Mouse (Mus musculus) layer of hippocampus, postnatal 10 days (tissue): ENCODE data around the gene Noc3l. TPM values are rescaled to one million over a fixed set of nuclear protein-coding genes. Genes with fewer than 3 reads are reported as not detected.

Experiments
- DNase-seq, 2 experiments: peaks; one replicate each; pipeline ENCODE4 v3.0.0; 2021; ENCODE audit warnings: low spot score in 2 of 2
- long read RNA-seq: library from polyadenylated mRNA; stranded (forward); transcript quantifications from one replicate; pipeline ENCODE4 v2.0.0, GENCODE M21; 2023
- total RNA-seq, 2 experiments: library from RNA; stranded (reverse); gene quantifications; 2 replicates each; pipeline ENCODE4 v1.2.3; 2021

Gene Noc3l
- 10 to 100 TPM; 11.7 to 14.0 TPM for total RNA-seq
- long read RNA-seq, partial matches to known transcripts: 0 of 3 reads
- long read RNA-seq, other reads (novel, unspliced or antisense): 1 of 3 reads

DNA sequence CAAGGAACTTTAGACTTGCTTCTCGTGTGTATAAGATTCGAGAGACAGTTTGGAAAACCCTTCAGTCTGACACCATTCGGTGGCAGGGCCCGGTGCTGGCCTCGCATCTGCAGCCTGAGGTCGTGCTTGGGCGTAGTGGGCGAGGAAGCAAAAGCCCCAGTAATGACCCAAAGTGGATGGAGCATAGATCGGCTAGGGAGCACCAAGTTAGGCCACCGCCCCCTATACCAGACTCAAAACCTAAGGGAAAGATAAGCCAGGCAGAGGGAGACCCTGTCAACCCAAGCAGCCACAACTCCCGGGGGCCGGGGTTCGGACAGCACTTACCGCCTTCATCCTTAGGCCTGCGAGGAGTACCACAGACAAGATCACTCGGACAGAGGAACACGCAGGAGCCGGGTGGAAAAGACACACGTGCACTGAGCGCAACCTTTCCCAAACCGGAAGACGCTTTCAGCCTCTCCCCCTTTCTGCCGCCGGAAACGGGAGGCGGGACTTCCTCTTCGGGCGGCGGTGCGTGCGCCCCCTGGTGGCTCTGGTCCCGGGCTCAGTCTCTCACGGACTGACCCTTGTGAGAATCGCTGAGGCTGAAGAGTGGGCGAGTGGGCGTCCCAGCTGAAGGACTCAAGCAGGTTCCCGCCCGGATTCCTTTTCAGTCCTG, at the start of gene Noc3l:
Gene Noc3l, minus strand, starts transcription at position 472 of the 661 bp plus-strand sequence.
- DNase-seq: peak; percentile 97 to 99

DNA sequence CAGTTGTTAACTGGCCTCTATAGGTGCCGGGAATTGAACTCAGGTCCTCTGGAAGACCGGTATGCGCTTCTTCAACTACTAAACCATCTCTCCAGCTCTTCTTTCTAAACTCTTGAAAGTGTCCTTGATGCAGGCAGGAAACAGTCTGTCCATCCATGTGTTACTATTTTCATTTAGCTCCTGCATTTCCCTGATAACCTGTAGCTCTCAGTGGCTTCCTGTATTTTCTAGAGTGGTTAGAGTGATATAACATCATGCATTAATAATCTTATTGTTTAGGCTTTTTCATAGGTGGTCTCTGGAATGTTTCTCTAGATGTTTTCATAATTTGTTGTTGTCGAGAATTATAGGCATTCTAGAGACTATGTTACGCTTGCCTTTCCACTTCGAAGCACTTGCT, 43.5 kb upstream of the Noc3l start:
- no peak for DNase-seq

DNA sequence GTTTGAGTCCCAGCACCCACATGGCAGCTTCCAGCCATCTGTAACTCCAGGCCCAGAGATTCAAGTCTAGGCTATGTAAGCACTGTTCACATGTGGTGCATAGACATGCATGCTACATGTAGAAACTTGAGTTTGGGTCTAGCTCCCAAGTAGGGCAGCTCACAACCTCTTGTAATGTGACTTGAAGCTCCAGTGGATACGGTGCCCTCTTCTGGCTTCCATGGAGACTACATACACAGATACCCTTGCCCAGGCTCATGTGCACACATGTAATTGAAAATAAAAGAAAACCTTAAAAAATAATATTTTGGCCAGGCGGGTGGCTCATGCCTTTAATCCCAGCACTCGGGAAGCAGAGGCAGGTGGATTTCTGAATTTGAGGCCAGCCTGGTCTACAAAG, 39.2 kb upstream of the Noc3l start:
- no peak for DNase-seq

DNA sequence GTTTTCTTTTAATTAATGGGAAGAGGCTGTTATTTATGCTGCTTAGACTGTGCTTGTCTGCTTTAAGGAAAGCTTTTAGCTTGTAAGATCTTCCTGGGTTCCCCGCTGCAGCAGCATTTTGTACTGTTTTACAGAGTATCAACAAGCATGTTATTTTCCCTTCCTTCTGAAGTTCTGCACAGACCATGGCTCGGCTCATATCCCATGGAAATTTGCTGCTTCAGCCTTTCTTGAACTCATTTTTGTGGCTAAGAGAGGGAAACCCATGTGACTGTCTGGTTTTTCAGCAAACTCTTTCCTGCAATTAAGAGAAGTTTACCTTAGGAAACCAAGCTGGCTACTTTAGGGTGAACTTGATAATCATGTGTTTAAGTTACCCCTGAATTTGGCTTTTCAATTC, 27.3 kb upstream of the Noc3l start:
- no peak for DNase-seq

DNA sequence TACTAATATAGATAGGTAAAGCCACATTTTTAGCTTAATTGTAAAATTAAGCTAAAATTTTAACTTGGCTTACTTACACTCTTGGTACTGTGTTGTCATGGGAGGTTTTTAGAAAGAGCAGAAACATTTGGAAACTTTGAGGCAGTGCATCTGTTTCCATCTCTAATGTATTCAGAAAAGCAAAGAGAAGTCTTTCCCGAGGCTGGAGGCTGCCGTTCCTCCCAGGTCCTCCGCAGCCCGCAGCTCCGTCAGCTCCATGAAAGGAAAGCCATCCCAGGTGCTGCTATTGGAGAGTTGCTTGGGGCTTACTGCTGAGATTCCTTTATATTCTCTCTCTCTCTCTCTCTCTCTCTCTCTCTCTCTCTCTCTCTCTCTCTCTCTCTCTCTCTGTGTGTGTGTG, 25.8 kb upstream of the Noc3l start:
- no peak for DNase-seq

DNA sequence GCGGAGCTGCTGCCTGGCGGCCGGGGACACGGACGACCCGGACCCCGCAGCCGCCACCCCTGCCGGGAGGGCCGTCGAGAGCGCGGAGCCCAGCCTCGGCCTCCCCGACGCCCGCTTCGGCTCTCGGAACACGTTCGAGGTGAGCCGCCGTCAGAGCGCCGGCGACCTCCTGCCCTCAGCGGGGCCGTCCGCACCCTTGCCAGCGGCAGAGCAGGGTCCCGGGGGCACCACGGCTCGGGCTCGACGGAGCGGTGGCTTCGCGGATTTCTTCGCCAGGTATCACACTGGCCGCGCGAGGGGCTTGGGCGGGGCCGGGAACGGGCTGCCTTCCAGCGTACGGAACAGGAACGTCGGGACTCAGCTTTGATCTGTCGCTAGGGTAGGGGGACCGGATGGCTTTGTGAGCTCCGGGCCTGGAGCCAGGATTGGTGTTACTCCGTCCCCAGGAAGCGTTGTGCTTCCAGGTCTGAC, 18.2 kb upstream of the Noc3l start:
- DNase-seq: peak; percentile 55 to 73

DNA sequence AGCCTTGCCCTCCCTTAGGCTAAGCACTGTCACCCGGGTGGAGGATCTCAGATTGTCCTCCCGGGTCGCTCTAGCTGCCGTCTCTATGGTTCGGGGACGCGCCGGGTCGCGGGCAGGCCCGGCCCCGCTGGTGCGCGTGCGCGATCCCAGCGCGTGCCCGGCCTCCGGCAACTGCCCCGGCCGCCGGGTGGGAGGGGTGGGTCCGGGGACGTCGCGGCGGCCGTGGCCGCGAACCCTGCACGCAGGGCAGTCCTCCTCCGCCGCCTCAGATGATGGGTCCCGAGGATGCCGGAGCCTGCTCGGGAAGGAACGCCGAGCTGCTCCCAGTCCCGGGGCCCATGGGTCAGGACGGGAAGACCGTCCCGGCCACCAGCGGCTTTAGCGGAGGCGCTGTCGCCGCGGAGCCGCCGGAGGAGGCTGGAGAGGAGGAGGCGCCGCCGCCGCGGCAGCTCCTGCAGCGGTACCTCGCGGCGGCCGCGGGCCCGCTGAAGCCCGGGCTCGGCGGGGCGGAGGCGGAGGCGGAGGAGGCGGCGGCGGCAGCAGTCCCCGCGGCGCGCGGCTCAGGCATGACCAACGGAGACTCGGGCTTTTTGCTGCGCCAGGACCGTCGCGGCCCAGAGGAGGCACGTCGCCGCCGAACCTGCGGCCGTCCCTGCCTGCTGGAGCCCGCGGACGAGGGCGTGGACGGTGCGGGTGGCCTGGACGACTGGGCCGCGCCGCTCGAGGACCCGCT, 17.6 kb upstream of the Noc3l start, which contains the start of gene Tbc1d12:
Gene Tbc1d12, plus strand, starts transcription at position 142 of the 733 bp plus-strand sequence.
- peak; percentile 89 to 93 for DNase-seq

DNA sequence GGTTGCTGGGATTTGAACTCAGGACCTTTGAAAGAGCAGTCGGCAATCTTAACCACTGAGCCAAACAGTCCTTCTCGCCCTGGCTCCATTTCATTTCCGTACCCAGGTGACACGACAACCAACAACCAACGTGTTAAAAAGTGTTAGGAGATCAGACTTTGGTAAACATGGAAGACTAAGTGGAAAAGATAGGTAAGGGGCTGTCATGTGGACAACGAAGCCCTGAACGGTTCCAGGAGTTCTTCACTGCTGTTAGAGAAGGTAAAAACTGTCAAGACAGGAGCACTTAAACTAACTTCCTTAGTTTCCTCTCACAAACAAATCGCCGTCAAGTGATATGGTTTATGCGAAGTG, 17.0 kb upstream of the Noc3l start:
- DNase-seq: no peak

DNA sequence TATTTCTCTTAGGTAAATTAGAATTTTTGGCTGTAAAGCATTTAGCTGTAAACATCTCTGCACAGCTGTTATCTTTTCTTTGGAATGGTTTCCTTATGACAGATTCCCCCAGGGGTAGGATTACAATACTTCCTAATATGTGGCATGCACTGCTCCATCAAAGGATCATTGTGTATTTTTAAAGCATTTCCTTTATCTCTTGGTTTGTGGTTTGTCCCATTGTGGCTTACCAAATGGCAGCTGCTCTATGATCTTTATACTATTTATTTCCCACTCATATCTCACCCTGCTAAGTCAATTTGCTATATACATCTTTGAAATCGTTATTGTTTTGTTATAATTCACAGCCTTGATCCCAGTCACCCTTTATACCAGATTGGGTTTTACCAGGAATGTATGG, 14.2 kb upstream of the Noc3l start:
- no peak for DNase-seq

DNA sequence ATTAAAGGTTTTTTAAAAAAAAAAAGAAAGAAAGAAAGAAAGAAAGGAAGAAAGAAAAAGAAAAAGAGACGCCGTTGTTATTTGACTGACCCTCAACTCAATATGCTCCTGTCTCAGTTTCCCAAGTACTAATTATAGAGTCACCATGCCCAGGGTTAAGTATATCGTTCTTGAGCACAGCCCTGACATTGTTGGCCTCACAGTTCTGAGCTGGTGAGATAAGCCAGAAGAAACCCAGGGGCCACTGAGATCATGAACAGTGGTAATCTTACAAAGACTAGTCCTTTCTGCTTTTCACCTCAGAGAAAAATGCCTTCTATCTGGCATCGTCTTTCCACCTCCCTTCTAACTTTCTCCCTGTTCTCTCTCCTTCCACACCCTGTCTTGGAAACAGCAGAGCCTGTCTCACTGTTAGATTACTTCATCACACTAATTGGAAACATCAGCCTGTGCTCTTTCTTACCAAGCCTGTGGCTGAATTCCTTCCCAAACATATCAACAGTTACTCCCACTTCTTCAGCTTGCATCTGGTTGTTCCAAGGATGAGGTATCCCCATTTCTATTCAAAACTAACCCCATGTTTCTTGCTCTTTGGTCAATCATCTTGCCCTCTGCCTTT, 1.3 kb upstream of the Noc3l start:
- no peak for DNase-seq

DNA sequence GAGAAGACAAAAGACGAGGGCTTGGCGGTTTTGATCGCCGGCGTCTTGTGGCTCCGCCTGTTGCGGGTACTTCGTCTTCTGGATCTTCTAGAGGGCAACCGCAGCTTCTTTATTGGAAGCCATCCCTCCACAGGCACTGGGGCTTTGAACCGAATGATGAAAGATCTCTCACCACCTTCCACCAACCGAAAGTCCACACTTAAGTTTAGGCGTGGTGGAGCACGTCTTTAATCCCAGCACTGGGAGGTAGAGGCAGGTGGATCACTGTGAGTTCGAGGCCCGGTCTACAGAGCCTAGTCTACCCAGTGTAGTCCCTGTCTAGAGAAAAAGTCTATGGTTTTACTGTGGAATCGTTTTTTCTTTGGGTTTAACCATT, 378 bp upstream of the Noc3l start:
- DNase-seq: no peak

DNA sequence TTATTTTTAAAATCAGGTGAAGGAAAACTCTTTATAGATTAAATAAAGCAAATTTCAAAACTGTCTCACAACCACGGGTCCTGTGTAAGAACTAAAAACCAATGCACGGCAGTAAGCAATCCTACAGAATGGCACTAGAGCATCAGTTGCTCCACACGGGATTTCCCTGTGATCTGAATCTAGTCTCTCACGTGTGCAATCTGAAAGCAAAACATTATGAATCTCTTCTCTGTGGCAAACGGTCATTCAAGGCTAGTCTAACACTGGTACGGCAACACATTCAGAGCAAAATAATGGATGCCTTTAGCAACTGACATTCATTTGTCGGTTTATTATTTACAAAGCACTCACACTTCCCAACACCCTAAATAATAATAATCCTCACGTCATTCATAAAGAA, 846 bp downstream of the Noc3l start:
- no peak for DNase-seq

DNA sequence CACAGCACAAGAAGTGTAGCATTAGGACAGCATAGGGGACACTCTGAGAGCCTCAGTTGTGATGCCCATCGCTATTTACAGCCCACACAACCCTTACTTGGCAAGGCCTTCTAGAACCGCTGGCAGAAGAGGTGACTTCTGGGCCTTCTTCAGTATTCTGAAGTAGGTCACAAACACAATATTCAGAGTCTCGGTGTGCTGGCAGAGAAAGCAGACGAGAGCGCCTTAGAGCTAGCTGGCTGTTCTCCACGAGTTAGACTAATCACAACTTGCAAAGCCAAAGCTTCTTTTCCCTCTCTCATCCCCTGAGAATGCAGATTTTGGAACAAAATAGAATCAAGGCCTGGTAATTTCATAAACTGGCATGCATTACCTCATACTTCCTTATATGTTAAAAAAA, 20.2 kb downstream of the Noc3l start:
- DNase-seq: peak in 1 of 2 experiments; percentile 12

DNA sequence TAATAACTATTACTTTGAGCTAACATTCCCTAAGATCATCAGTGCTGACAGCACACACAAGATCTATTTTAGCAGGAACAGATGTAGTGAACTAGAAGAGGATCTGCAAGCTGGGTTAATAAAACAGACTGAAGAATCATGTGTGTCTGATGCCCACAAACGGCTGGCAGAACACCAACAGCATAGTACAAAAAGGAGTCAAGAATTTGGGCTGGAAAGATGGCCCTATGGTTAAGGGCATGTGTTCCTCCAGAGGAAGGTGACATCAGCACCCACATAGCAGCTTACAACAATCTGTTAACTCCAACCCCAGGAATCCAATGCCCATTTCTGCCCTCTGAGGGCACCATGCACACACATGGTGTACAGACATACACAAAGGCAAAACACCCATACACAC, 20.7 kb downstream of the Noc3l start:
- DNase-seq: peak; percentile 38 to 42

DNA sequence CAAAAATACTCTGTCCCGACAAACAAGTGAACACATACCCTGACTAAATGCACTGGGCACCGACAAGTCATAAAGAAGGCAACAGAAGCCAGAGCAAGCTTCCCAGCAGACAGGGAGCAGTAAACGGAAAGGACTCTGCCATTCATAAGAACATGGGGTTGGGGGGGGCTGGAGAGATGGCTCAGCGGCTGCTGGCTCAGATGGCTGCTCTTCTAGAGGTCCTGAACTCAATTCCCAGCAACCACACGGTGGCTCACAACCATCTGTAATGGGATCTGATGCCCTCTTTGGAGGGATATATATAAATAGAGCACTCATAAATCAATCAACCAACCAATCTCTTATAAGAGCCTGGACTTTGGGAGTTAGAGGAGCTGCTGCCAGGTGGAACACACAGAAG, 22.5 kb downstream of the Noc3l start:
- DNase-seq: no peak

DNA sequence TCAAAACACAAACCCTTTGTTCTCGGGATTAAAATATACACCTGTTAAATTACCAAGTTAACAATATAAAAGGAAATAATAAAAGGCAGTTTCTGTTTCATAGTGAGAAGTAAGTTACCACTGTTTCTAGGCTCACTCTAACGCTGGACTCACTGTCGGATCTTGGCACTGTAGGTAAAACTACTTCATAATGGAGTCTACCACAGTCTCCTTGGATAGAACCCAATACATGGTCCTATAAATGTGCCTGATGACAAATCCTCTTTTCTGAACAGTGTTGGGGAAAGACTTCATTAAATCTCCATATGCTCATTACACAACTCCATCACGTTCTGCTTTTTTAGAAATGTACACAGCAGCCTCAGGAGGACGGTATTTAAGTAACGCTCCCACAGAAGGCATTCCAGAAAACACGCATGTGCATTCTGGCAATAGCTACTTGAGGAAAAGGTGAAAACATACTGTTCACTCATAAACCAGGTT, 25.4 kb downstream of the Noc3l start:
- DNase-seq: no peak

DNA sequence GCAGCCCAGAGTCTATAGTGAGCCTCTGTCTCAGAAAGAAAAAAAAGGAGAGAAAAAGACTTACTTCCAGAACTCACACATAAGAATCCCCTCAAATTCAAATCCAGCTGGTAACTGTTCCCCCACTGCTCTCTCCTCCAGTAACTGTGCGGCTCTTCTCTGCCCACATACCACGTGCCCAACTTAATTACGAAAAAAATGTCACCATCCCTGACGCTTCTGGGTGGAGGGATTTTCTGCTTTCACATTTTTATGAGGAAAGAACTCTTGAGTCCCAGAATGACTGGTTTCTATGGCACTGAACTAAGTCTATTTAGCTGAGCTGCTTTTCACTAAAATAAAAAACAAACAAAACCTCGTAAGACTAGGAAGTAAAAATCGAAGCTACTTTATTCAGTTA, 31.3 kb downstream of the Noc3l start:
- DNase-seq: no peak

DNA sequence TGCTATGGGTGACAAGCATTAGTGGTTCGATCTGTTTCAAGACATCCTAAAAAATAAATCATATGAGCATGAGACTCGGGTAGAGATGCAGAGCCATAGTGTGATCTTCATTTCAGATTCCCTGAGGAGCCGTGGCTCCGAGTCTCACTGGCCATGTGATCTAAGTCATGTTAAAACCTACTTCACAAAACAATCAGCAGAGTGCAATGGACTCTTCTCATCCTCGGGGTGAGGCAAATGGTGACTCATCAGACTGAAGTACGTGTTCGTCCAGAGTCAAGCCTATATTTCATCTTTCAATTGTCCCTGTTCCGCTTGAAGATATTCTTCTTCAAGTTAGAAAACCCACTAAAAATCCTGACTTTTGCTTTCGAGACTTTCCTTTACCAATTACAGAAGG, 35.5 kb downstream of the Noc3l start:
- DNase-seq: no peak

DNA sequence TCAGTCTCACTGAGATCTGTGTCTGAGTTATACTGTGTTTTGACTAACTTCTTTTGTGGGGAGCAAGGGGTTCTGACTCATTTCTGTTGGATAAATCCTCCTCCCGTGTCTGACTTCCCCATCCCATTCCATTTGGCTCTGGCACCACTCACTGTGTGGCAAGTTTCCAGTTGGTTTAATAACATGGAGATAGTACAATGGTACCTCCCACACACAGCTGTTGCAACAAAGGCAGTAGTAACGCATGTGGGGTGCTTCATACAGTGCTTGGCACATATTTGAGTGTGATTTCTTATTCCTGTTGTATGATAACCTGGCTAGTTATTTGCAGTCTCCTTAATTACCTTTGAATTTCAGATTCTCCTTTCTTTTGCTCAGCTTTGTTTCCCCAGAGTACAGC, 40.2 kb downstream of the Noc3l start:
- DNase-seq: peak; percentile 42 to 49

DNA sequence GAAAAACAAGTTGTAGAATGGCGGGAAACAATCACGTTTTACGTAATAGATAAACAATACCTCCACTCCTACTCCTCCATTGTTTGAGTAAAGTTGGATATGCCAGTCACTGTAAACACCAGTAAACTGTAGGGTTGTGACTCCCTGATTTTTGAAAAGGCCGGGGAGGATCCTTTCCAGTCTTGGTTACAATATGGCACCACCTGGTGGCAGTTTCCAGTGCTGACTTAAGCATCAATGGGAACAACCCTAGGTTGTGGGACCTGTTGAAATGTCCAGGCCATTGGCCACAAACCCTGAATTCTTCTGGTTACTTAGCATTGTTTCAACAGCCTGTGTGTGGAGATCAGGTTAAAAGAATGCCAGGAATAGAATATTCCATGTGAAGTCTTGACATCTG, 43.5 kb downstream of the Noc3l start:
- peak; percentile 55 to 72 for DNase-seq

DNA sequence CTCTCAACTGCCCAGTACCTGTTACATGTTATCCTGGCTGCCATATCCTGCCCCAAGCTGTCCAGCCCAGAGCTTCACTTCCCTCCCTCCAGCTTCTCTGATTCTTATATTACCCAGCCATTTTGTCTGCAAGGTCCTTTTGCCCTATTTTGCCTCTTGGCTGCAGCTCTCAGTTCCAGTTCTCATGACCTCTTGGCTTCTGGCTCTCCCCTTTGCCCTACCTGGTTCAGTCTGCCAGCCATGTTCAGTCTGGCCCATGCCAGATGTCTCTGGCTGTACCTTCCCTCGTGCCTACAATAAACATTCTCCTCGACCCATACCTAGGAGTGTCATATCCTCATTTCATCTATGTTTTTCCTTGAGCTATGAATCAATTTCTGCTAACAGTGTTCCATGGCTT, 52.7 kb downstream of the Noc3l start:
- no peak for DNase-seq

DNA sequence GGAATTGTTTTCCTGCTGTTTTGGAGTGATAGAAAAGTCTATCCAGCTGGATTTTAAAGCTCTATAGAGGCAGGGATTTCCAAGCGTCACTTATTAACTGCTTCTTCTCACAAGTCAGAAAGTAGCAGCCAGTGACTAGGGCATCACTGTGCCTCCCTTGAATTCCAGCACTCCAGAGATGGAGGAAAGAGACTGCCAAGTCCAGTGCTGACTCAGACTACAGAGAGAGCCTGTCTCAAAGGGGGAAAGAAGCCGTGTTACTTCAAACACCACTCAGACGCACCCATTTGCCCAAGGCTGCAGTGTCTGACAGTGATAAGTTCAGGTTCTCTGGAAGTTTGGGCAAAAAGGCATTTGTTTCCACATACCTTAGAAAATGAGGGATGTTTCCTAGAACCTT, 58.6 kb downstream of the Noc3l start:
- no peak for DNase-seq
